Mouse (Mus musculus): ENCODE measurements around the gene Ulk4.

Gene Ulk4

GRCm38 (mm10) chr9:121107643-121108042, 169.4 kb downstream of the Ulk4 start:
- no peak for DNase-seq (ENCODE audit: low spot score)

- DNase-seq (ENCODE audit: low spot score) = no peak
Observed at GRCm38 (mm10) chr9:121107101-121107500, 169.9 kb downstream of the Ulk4 start.

- no peak for DNase-seq (ENCODE audit: low spot score)
Observed at GRCm38 (mm10) chr9:121101516-121101915, 175.5 kb downstream of the Ulk4 start.

GRCm38 (mm10) chr9:121099453-121099852, 177.5 kb downstream of the Ulk4 start:
- no peak for DNase-seq (ENCODE audit: low spot score)

GRCm38 (mm10) chr9:121093760-121094159, 183.2 kb downstream of the Ulk4 start:
- no peak for DNase-seq (ENCODE audit: low spot score)

- no peak for DNase-seq (ENCODE audit: low spot score)
Observed at GRCm38 (mm10) chr9:121092568-121092967, 184.4 kb downstream of the Ulk4 start.

- no peak for DNase-seq (ENCODE audit: low spot score)
Observed at GRCm38 (mm10) chr9:121091016-121091735, 185.8 kb downstream of the Ulk4 start.

GRCm38 (mm10) chr9:121087661-121088060, 189.3 kb downstream of the Ulk4 start:
- DNase-seq (ENCODE audit: low spot score) = no peak

- no peak for DNase-seq (ENCODE audit: low spot score)
Observed at GRCm38 (mm10) chr9:121084191-121084590, 192.8 kb downstream of the Ulk4 start.

- DNase-seq (ENCODE audit: low spot score) = no peak
Observed at GRCm38 (mm10) chr9:121080834-121081233, 196.2 kb downstream of the Ulk4 start.

GRCm38 (mm10) chr9:121080413-121080812, 196.6 kb downstream of the Ulk4 start:
- no peak for DNase-seq (ENCODE audit: low spot score)

- DNase-seq (ENCODE audit: low spot score) = no peak
Observed at GRCm38 (mm10) chr9:121079388-121080088, 197.5 kb downstream of the Ulk4 start.

- no peak for DNase-seq (ENCODE audit: low spot score)
Observed at GRCm38 (mm10) chr9:121076291-121076690, 200.7 kb downstream of the Ulk4 start.

- no peak for DNase-seq (ENCODE audit: low spot score)
Observed at GRCm38 (mm10) chr9:121075246-121075645, 201.8 kb downstream of the Ulk4 start.

GRCm38 (mm10) chr9:121074726-121075125, 202.3 kb downstream of the Ulk4 start:
- no peak for DNase-seq (ENCODE audit: low spot score)

- DNase-seq (ENCODE audit: low spot score) = no peak
Observed at GRCm38 (mm10) chr9:121072127-121072757, 204.8 kb downstream of the Ulk4 start.

GRCm38 (mm10) chr9:121071461-121072126, 205.4 kb downstream of the Ulk4 start:
- DNase-seq (ENCODE audit: low spot score) = no peak

- DNase-seq (ENCODE audit: low spot score) = no peak
Observed at GRCm38 (mm10) chr9:121071050-121071449, 205.9 kb downstream of the Ulk4 start.

GRCm38 (mm10) chr9:121068115-121068514, 208.9 kb downstream of the Ulk4 start:
- no peak for DNase-seq (ENCODE audit: low spot score)

- no peak for DNase-seq (ENCODE audit: low spot score)
Observed at GRCm38 (mm10) chr9:121067043-121067442, 210.0 kb downstream of the Ulk4 start.

GRCm38 (mm10) chr9:121065383-121065978, 211.5 kb downstream of the Ulk4 start:
- DNase-seq (ENCODE audit: low spot score) = no peak

Measured in urinary bladder, postnatal 10 days (tissue).